Mouse (Mus musculus) left cerebral cortex, adult 8-10 months (tissue): ENCODE measurements around the gene Gstt2. TPM values are rescaled to one million over a fixed set of nuclear protein-coding genes. Genes with fewer than 3 reads are reported as not detected.

Experiments used
- DNase-seq, 2 experiments: peaks; one replicate each; pipeline ENCODE4 v3.0.0; 2022; ENCODE audit warnings: low spot score in 2 of 2
- total RNA-seq, 4 experiments: library from RNA; stranded (reverse); gene quantifications; 2 replicates each; pipeline ENCODE4 v1.2.4; 2022

Gstt2 gene
- total RNA-seq, 4 experiments from 2014 or later = 4.2 to 6.2 (median 5.2) TPM

- DNase-seq = no peak
Observed at GRCm38 (mm10) chr10:75827668-75828360, 9.4 kb downstream of the Gstt2 start.

GRCm38 (mm10) chr10:75824530-75824929 is 12.7 kb downstream of the Gstt2 start:
- DNase-seq = no peak

- DNase-seq = no peak
Observed at GRCm38 (mm10) chr10:75823782-75824181, 13.4 kb downstream of the Gstt2 start.

- no peak for DNase-seq
Observed at GRCm38 (mm10) chr10:75822443-75822842, 14.8 kb downstream of the Gstt2 start, which contains the start of gene Gstt4. Gene Gstt4, minus strand, starts transcription at chr10:75822543.

- no peak for DNase-seq
Observed at GRCm38 (mm10) chr10:75819882-75820281, 17.3 kb downstream of the Gstt2 start.

GRCm38 (mm10) chr10:75818641-75819040 is 18.6 kb downstream of the Gstt2 start:
- DNase-seq = no peak

- no peak for DNase-seq
Observed at GRCm38 (mm10) chr10:75804217-75804616, 33.0 kb downstream of the Gstt2 start.

GRCm38 (mm10) chr10:75798176-75798696 is 39.0 kb downstream of the Gstt2 start, which contains the start of gene Gstt1:
Gene Gstt1, minus strand, starts transcription at chr10:75798584.
- DNase-seq = peak; percentile 30 to 31

- DNase-seq = peak; percentile 39 to 44
Observed at GRCm38 (mm10) chr10:75797619-75798175, 39.5 kb downstream of the Gstt2 start.

GRCm38 (mm10) chr10:75796731-75797516 is 40.3 kb downstream of the Gstt2 start:
- DNase-seq = no peak

- no peak for DNase-seq
Observed at GRCm38 (mm10) chr10:75794880-75795279, 42.3 kb downstream of the Gstt2 start.

GRCm38 (mm10) chr10:75790773-75791172 is 46.5 kb downstream of the Gstt2 start:
- no peak for DNase-seq

- DNase-seq = no peak
Observed at GRCm38 (mm10) chr10:75789841-75790240, 47.4 kb downstream of the Gstt2 start.

GRCm38 (mm10) chr10:75789081-75789735 is 48.0 kb downstream of the Gstt2 start:
- no peak for DNase-seq

GRCm38 (mm10) chr10:75788277-75788676 is 48.9 kb downstream of the Gstt2 start:
- DNase-seq = peak in 1 of 2 experiments; percentile 30

- no peak for DNase-seq
Observed at GRCm38 (mm10) chr10:75785442-75785841, 51.8 kb downstream of the Gstt2 start.

Other genes starting within 250 kb of the Gstt2 start
- 1 to 10 TPM; 1.8 to 3.5 (median 2.4) TPM for gene Ggt5, start 248.1 kb downstream of the Gstt2 start, total RNA-seq
- 10 to 100 TPM in 2 of 4 experiments, 1 to 10 TPM in 2; 8.7 to 12.0 (median 10.3) TPM for gene Susd2, start 193.4 kb downstream of the Gstt2 start, total RNA-seq
- gene Cabin1, start 73.1 kb downstream of the Gstt2 start, total RNA-seq = 10 to 100 TPM; 61.3 to 73.2 (median 69.6) TPM
- gene Ddt, start 64.0 kb downstream of the Gstt2 start, total RNA-seq = 10 to 100 TPM; 41.6 to 58.4 (median 51.6) TPM
- not detected for gene Gm20441, start 56.5 kb downstream of the Gstt2 start, total RNA-seq
- gene Gstt3, start 56.0 kb downstream of the Gstt2 start, total RNA-seq = 1 to 10 TPM; 2.6 to 5.2 (median 3.8) TPM
- gene Gstt1, start 38.8 kb downstream of the Gstt2 start, total RNA-seq = 10 to 100 TPM; 13.3 to 16.5 (median 15.5) TPM
- not detected for gene Gstt4, start 14.9 kb downstream of the Gstt2 start, total RNA-seq
- gene Mif, start 22.8 kb upstream of the Gstt2 start, total RNA-seq = 100 to 1,000 TPM; 528 to 550 (median 540) TPM
- gene Derl3, start 56.0 kb upstream of the Gstt2 start, total RNA-seq = 1 to 10 TPM; 2.2 to 3.9 (median 2.6) TPM
- gene Smarcb1, start 84.2 kb upstream of the Gstt2 start, total RNA-seq = 10 to 100 TPM; 85.8 to 88.5 (median 86.4) TPM
- 100 to 1,000 TPM; 356 to 427 (median 392) TPM for gene Chchd10, start 95.7 kb upstream of the Gstt2 start, total RNA-seq
- gene Mmp11, start 99.1 kb upstream of the Gstt2 start, total RNA-seq = 1 to 10 TPM; 1.5 to 3.0 (median 1.7) TPM
- under 1 TPM; 0.41 to 0.91 (median 0.70) TPM for gene Gm867, start 103.2 kb upstream of the Gstt2 start, total RNA-seq
- gene Vpreb3, start 105.6 kb upstream of the Gstt2 start, total RNA-seq = not detected
- under 1 TPM in 1 of 4 experiments, not detected in 3; 0.27 TPM for gene Gm5134, start 117.1 kb upstream of the Gstt2 start, total RNA-seq
- 10 to 100 TPM; 13.4 to 16.5 (median 15.6) TPM for gene Zfp280b, start 195.2 kb upstream of the Gstt2 start, total RNA-seq